ENCODE assay signal across 8 mouse cellular contexts in genomic region chr1:75588874-75589273, GRCm38 (mm10). TPM values are rescaled to one million over a fixed set of nuclear protein-coding genes. Genes with fewer than 3 reads are reported as not detected.
A peak's percentile ranks its signal among the peaks of the same experiment; 100 is the strongest.
DNase-seq lines count a peak whose midpoint lies in the region; ATAC-seq and TF ChIP-seq lines count a peak whose summit lies in the region.

No protein-coding gene starts in this region.

- intact Hi-C loops in left cerebral cortex, postnatal 14 days (cut with DNase I): no loop called here

- H3K36me3 ChIP-seq in hindbrain, embryonic 14.5 days (replicated peaks; ENCODE audit: control insufficient read depth, insufficient read depth): no peaks in the 10 kb centered on the region
- no peaks in the 10 kb centered on the region for H3K36me3 ChIP-seq in hindbrain, embryonic 11.5 days (ENCODE audit: control insufficient read depth, insufficient read depth, low read length)
- H3K36me3 ChIP-seq in ES-E14 (ENCODE audit: control insufficient read depth, insufficient read depth, low read length, poor library complexity, severe bottlenecking): no peaks in the 10 kb centered on the region

- H3K27me3 ChIP-seq in hindbrain, embryonic 14.5 days (ENCODE audit: control insufficient read depth, insufficient read depth, low read length): no peaks in the 10 kb centered on the region
- H3K27me3 ChIP-seq in hindbrain, embryonic 11.5 days (ENCODE audit: control insufficient read depth, insufficient read depth, low read length): no peaks in the 10 kb centered on the region

- H3K27ac ChIP-seq in hindbrain, embryonic 14.5 days: no peak overlapping the region
- no peak overlapping the region for H3K27ac ChIP-seq in hindbrain, embryonic 11.5 days (ENCODE audit: low read depth, low read length)
- no peak overlapping the region; the same call in 1 of the 2 replicates for H3K27ac ChIP-seq in ES-E14 (ENCODE audit: insufficient read depth, low read depth, low read length, poor library complexity, severe bottlenecking)

- peaks cover 5% of the 10 kb centered on the region; the same call in 1 of the 2 replicates for H3K4me1 ChIP-seq in hindbrain, embryonic 14.5 days (replicated peaks; ENCODE audit: control insufficient read depth, insufficient read depth, low read length)
- no peaks in the 10 kb centered on the region for H3K4me1 ChIP-seq in hindbrain, embryonic 11.5 days (replicated peaks; ENCODE audit: control insufficient read depth, insufficient read depth, low read length)
- peaks cover 10 to 17% of the 10 kb centered on the region in 2 experiments; a peak in 3 of 4 replicates for H3K4me1 ChIP-seq in ES-E14 (ENCODE audit: control insufficient read depth in 2 of 2, insufficient read depth in 2 of 2, low read length in 2 of 2, poor library complexity in 1 of 2)

- no peak overlapping the region for H3K4me3 ChIP-seq in hindbrain, embryonic 14.5 days (replicated peaks; ENCODE audit: low read length)
- no peak overlapping the region for H3K4me3 ChIP-seq in hindbrain, embryonic 11.5 days (ENCODE audit: low read depth, low read length)
- no peak overlapping the region for H3K4me3 ChIP-seq in ES-E14 (ENCODE audit: insufficient read depth in 1 of 2, low read depth in 1 of 2, low read length in 2 of 2, poor library complexity in 1 of 2, severe bottlenecking in 1 of 2)

- H3K9ac ChIP-seq in hindbrain, embryonic 14.5 days: no peak overlapping the region
- no peak overlapping the region for H3K9ac ChIP-seq in hindbrain, embryonic 11.5 days (ENCODE audit: low read depth, low read length)
- H3K9ac ChIP-seq in ES-E14 (ENCODE audit: insufficient read depth, low read depth, low read length, poor library complexity, severe bottlenecking): no peak overlapping the region

- H3K4me2 ChIP-seq in hindbrain, embryonic 14.5 days (replicated peaks): no peak overlapping the region
- H3K4me2 ChIP-seq in hindbrain, embryonic 11.5 days (replicated peaks; ENCODE audit: low read depth, low read length): no peak overlapping the region

- in situ Hi-C loops in ES-E14 (cut with MboI; ENCODE audit: low sequenced_read_pairs in 2 of 2, unreplicated experiment in 2 of 2): no loop called here

- no peaks in the 10 kb centered on the region for H3K9me3 ChIP-seq in hindbrain, embryonic 14.5 days (ENCODE audit: control insufficient read depth, low read length)
- H3K9me3 ChIP-seq in hindbrain, embryonic 11.5 days (ENCODE audit: control insufficient read depth, low read length): no peaks in the 10 kb centered on the region
- H3K9me3 ChIP-seq in ES-E14 (ENCODE audit: control insufficient read depth, insufficient read depth, low read depth, low read length): no peaks in the 10 kb centered on the region

- 0 out of 2 replicates have a peak, but pooled peaks have one; percentile 40 for ATAC-seq in hindbrain, embryonic 14.5 days (ENCODE audit: low FRiP score)
- ATAC-seq in hindbrain, embryonic 11.5 days (ENCODE audit: low FRiP score): no peak
- ATAC-seq in monocyte, adult 5-6 weeks (replicated peaks; ENCODE audit: insufficient number of reproducible peaks, low FRiP score, low TSS enrichment, poor library complexity, severe bottlenecking): no peak
- no peak for ATAC-seq in erythroid progenitor cell, adult 5-6 weeks (replicated peaks; ENCODE audit: low FRiP score, poor library complexity, severe bottlenecking)

- 24% methylated on average over 7 of the region's 7 CpGs for WGBS in hindbrain, embryonic 14.5 days
- 42% methylated on average over 7 of the region's 7 CpGs for WGBS in hindbrain, embryonic 11.5 days

- peak; percentile 54 for DNase-seq in hindbrain, embryonic 14.5 days (ENCODE audit: low spot score)
- DNase-seq in hindbrain, embryonic 11.5 days (ENCODE audit: low spot score): no peak
- DNase-seq in ES-E14 (ENCODE audit: low read depth, low spot score): peak; percentile 82
- DNase-seq in cerebellum, postnatal 36 days: peak; percentile 43 to 48
- peak; percentile 52 to 56 for DNase-seq in left cerebral cortex, postnatal 14 days (ENCODE audit: low spot score in 2 of 2)
- DNase-seq in adrenal gland, postnatal 10 days: no peak

TF ChIP-seq in ES-E14, 5 proteins besides CTCF, POLR2A, EP300 and RAD21:
- no peak for TF ChIP-seq HCFC1 (IDR thresholded peaks at IDR 0.05; ENCODE audit: borderline replicate concordance, insufficient read depth, low read length)
- 0 out of 2 replicates have a peak, but pooled peaks have one; percentile 28 for TF ChIP-seq CHD2 (IDR thresholded peaks at IDR 0.05; ENCODE audit: low read depth, low read length)

RNA-seq across cellular contexts. Expression of gene Slc4a3, which starts 42.8 kb away (rescaled TPM):
- 43.0 and 50.1 TPM in 2 replicates for polyA plus RNA-seq in hindbrain, embryonic 14.5 days (2014; fragmentation: Nextera tagmentation; extraction: Ambion mirVana)
- 8.0 and 9.2 TPM in 2 replicates for polyA plus RNA-seq in hindbrain, embryonic 11.5 days (2014; fragmentation: Nextera tagmentation; extraction: Ambion mirVana)
- 7.9 and 16.0 TPM in 2 replicates for total RNA-seq in ES-E14 (2012; rRNA removed)
- 100 to 1,000 TPM; 180 to 195 TPM for total RNA-seq in left cerebral cortex, postnatal 14 days (2021)
- 10 to 100 TPM; 44.3 to 68.8 TPM for total RNA-seq in adrenal gland, postnatal 10 days (2021)
- total RNA-seq in monocyte, adult 5-6 weeks (2017): 0.21 TPM in 1 of 3 replicates, not detected in the others
- total RNA-seq in erythroid progenitor cell, adult 5-6 weeks (2015; ENCODE audit: low replicate concordance): 0.36 TPM in 1 of 2 replicates, not detected in the other
- 0.13 TPM in 1 of 2 replicates, not detected in the other for total RNA-seq in erythroid progenitor cell, adult 5-6 weeks (2017; ENCODE audit: low replicate concordance)

Comparison
In these comparisons a context has a peak if more than half of its experiments do, and no peak if none do; other contexts are left out.
1. DNase-seq: peak in hindbrain, embryonic 14.5 days (single experiment), ES-E14 (single experiment), cerebellum, postnatal 36 days (2 of 2) and left cerebral cortex, postnatal 14 days (2 of 2); none in hindbrain, embryonic 11.5 days (single experiment) and adrenal gland, postnatal 10 days (single experiment).